Mouse (Mus musculus) layer of hippocampus, adult 2 months (tissue): Measurements from ENCODE around the gene Ucn2. TPM values are rescaled to one million over a fixed set of nuclear protein-coding genes. Genes with fewer than 3 reads are reported as not detected.
A peak's percentile ranks its signal among the peaks of the same experiment; 100 is the strongest.

Experiments used
- DNase-seq, 2 experiments: peaks; one replicate each; pipeline ENCODE4 v3.0.0; 2022; ENCODE audit warnings: low spot score in 2 of 2
- H3K27ac ChIP-seq: fragments of 200-600 bp; 2 replicates; pipeline ENCODE4 v1.8.1; 2022
- H3K4me3 ChIP-seq: fragments of 200-600 bp; 2 replicates; pipeline ENCODE4 v1.8.1; 2022; ENCODE audit warnings: mild to moderate bottlenecking
- CTCF ChIP-seq: fragments of 200-600 bp; conservative IDR thresholded peaks from 2 replicates; pipeline ENCODE4 v1.8.1; 2022; ENCODE audit warnings: antibody characterized with exemption, mild to moderate bottlenecking, moderate library complexity
- total RNA-seq, 2 experiments: library from RNA; stranded (reverse); gene quantifications; 2 replicates each; pipeline ENCODE4 v1.2.3; 2021

The Ucn2 gene
- total RNA-seq, 2 experiments from 2014 or later: not detected

DNA sequence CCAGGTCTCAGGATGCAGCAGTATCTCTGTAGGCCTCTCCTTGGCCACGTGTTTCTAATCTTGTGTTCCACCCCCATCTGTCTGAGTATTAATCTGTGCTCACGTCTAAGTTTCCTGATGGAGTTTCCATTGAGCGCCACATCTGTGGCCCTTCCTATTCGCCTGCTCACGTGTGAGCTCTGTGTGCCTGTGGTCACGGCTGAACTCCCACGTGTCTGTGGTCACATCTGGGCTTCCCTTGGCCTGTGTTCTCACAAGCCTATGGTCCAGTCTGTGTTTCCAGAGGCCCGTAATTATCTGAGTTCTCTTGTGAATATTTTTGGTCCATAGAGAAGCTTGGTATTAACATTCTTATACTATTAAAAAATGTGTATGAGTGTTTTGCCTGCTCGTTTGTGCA, 9.3 kb upstream of the Ucn2 start:
- H3K4me3 ChIP-seq: no peak overlapping the region
- no peak for TF ChIP-seq CTCF
- DNase-seq: no peak
- H3K27ac ChIP-seq: no peak overlapping the region

- Histone ChIP-seq H3K4me3 (no peak overlapping the region), H3K27ac (no peak overlapping the region)
- TF ChIP-seq CTCF: no peak
- DNase-seq: no peak
Observed at GRCm38 (mm10) chr9:108977966-108978365, 7.8 kb upstream of the Ucn2 start.

DNA sequence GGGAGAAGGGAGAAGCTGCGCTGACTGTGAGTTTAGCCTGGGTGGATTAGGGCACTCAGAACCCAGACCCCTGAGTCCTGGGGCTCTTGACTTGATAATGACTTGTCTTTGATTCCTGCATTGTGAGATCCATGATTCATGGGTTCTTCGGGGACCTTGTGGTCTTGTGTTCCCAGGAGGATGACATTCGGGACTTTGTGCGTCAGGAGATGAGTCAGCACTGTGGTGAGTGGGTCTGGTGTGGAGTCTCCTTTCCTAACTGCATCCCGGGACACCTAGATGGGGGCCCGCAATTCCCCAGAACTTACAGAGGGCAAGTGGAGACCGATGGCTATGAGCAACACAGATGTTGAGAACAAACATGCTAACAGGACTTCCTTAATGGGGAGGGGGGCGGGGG, 3.3 kb upstream of the Ucn2 start:
- DNase-seq: no peak
- Histone ChIP-seq H3K4me3 (no peak overlapping the region), H3K27ac (no peak overlapping the region)
- TF ChIP-seq CTCF: no peak

DNA sequence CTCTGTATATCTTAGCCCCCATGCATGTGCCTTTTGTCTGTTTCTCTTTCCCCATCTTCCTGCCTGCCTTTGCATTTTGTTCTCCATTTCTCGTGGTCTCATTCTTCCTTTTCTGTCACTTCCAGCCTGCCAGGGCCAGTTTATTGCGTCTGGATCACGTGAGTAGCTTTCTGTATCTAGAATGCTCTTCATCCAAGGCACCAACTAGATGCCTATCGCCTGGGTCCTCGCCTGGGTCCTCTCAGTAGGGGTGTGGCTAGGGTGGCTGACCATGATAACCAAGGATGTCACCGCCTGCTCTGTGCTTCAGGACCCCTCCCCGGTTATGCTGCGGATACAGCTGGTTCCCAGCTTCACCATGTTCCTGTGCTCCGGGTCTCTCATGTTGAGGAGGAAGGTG, 2.6 kb upstream of the Ucn2 start:
- H3K4me3 ChIP-seq: no peak overlapping the region
- H3K27ac ChIP-seq: no peak overlapping the region
- no peak for TF ChIP-seq CTCF
- DNase-seq: no peak

- no peak for TF ChIP-seq CTCF
- no peak for DNase-seq
- H3K4me3 ChIP-seq: no peak overlapping the region
- H3K27ac ChIP-seq: no peak overlapping the region
Observed at GRCm38 (mm10) chr9:108987704-108988350, 2.0 kb downstream of the Ucn2 start.

DNA sequence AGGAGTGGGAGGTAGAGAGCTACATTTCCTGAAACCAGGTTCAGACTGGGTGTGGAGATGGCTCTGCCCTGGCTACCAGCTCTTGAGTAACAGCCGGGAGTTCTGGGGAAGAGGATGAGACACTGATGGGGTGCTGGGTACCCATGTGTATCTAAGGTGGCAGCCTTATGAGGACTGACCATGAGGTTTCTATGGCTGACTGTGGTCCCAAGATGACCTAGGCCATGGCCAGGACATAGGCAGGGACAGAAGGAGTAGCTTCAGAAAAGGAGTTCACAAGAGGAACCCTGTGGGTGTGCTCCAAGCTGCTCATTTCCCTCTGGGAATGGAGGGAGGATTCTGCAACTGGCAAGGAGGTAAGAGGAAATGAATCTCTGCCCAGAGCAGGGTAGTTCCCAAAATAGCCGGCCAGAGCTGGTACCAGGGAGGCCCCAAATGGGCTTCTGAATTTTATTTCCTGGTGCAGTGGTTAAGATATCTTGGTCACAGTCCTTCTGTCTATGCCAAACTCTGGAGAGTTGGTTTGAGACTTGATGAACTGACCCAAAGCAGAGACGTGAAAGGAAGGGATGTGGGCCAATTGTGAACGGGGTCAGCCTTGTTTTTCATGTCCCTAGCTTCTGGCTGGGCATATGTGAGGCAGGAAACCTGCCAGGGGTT, 4.1 kb downstream of the Ucn2 start:
- no peak for DNase-seq
- H3K27ac ChIP-seq: peak overlapping the region; percentile 90
- no peak overlapping the region for H3K4me3 ChIP-seq
- TF ChIP-seq CTCF: no peak

- Histone ChIP-seq H3K4me3 (no peak overlapping the region), H3K27ac (peak overlapping the region; percentile 90)
- TF ChIP-seq CTCF: no peak
- DNase-seq: no peak
Observed at GRCm38 (mm10) chr9:108990462-108990820, 4.6 kb downstream of the Ucn2 start.

- peak within 1 kb of the TSS; percentile 68 for H3K4me3 ChIP-seq
- no peak for TF ChIP-seq CTCF
Observed at GRCm38 (mm10) chr9:108991428-108992084, 5.7 kb downstream of the Ucn2 start, which contains the start of gene Pfkfb4. TSS of gene Pfkfb4 (plus strand) at chr9:108991778.

DNA sequence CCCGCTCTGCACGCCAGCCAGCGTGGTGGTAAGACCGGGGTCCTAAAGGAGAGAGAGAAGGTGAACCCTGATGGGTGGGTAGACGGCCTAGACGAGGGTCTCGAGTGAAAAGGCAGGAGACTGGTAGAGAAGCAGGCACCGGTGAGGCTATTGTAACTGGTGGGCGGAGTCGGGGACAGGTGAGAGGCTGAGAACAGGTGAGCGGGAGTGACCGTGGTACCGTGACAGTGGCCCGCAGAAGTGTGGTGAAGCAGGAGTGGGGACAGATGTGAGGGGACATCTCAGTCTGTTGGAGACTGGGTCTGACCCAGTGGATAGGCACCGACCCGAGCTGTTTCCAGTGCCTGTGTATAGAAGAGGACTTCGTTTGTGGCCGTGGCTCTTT, 6.3 kb downstream of the Ucn2 start:
- no peak for DNase-seq
- Histone ChIP-seq H3K4me3 (peak overlapping the region; percentile 68), H3K27ac (peak overlapping the region; percentile 85)
- TF ChIP-seq CTCF: no peak

More at GRCm38 (mm10) chr9:108991428-108992084, 5.7 kb downstream of the Ucn2 start, which contains the start of gene Pfkfb4:
- peak; percentile 84 to 96 for DNase-seq
- H3K27ac ChIP-seq: peak within 1 kb of the TSS; percentile 90

GRCm38 (mm10) chr9:108992620-108993361, 7.0 kb downstream of the Ucn2 start:
- H3K4me3 ChIP-seq: peak overlapping the region; percentile 68
- peak overlapping the region; percentile 85 for H3K27ac ChIP-seq
- DNase-seq: no peak
- no peak for TF ChIP-seq CTCF

DNA sequence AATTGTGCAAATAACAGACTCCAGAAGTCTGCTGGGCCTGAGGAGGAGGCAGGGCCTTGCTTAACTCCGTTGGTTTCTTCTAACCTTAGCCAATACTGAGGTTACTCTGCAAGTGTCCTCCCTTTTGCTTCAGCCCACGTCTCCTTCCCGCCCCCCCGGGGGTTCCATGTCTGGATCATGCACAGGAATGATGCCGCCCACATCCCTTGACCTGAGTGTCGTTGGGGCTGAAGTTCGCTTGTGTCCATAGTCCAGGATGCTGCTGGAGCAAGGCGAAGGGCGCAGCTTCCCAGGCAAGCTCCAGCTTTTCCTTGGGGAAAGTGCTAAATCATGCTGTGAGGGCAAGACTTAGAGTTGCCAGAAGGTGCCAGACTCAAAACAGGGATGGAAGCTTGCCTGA, 10.6 kb downstream of the Ucn2 start:
- H3K27ac ChIP-seq: no peak overlapping the region
- TF ChIP-seq CTCF: no peak
- DNase-seq: no peak
- no peak overlapping the region for H3K4me3 ChIP-seq

- DNase-seq: no peak
Observed at GRCm38 (mm10) chr9:108998287-108999166, 12.7 kb downstream of the Ucn2 start.

More at GRCm38 (mm10) chr9:108998287-108999166, 12.7 kb downstream of the Ucn2 start:
- Histone ChIP-seq H3K27ac (peak overlapping the region; percentile 48; the same call in 1 of the 2 replicates), H3K4me3 (no peak overlapping the region)
- TF ChIP-seq CTCF: no peak
